Mouse (Mus musculus) spleen, postnatal 4 days (tissue): ENCODE measurements around the gene Olfr1290.

Experiments
- DNase-seq, 2 experiments: peaks; one replicate each; pipeline ENCODE4 v3.0.0; 2022; ENCODE audit warnings: low spot score in 2 of 2

Olfr1290 gene

GRCm38 (mm10) chr2:111493729-111494128, at the start of gene Olfr1290:
TSS of gene Olfr1290 (minus strand) at chr2:111493829.
- no peak for DNase-seq

- DNase-seq, result no peak
These were observed 46.6 kb upstream of the Olfr1290 start, which contains the start of gene Olfr1294 for GRCm38 (mm10) chr2:111540191-111540590. TSS of gene Olfr1294 (minus strand) at chr2:111540291.

- no peak for DNase-seq
These were observed 31.3 kb upstream of the Olfr1290 start, which contains the start of gene Olfr1293-ps for GRCm38 (mm10) chr2:111524903-111525302. TSS of gene Olfr1293-ps (plus strand) at chr2:111525203.

- DNase-seq, result peak in 1 of 2 experiments; percentile 53
These were observed 23.8 kb upstream of the Olfr1290 start for GRCm38 (mm10) chr2:111517451-111517850.

GRCm38 (mm10) chr2:111496880-111497279, 3.3 kb upstream of the Olfr1290 start, which contains the start of gene Olfr1291-ps1:
TSS of gene Olfr1291-ps1 (plus strand) at chr2:111497180.
- DNase-seq, result no peak

GRCm38 (mm10) chr2:111480519-111480918, 13.1 kb downstream of the Olfr1290 start, which contains the start of gene Olfr1289:
TSS of gene Olfr1289 (plus strand) at chr2:111480819.
- DNase-seq, result no peak

GRCm38 (mm10) chr2:111473801-111474200, 19.8 kb downstream of the Olfr1290 start, which contains the start of gene Olfr1288:
TSS of gene Olfr1288 (plus strand) at chr2:111474101.
- DNase-seq, result no peak

GRCm38 (mm10) chr2:111448842-111449241, 44.8 kb downstream of the Olfr1290 start, which contains the start of gene Olfr1287:
TSS of gene Olfr1287 (plus strand) at chr2:111449142.
- DNase-seq, result no peak
